Mouse (Mus musculus): ENCODE results near the gene Lypd6b.

Lypd6b gene

DNA sequence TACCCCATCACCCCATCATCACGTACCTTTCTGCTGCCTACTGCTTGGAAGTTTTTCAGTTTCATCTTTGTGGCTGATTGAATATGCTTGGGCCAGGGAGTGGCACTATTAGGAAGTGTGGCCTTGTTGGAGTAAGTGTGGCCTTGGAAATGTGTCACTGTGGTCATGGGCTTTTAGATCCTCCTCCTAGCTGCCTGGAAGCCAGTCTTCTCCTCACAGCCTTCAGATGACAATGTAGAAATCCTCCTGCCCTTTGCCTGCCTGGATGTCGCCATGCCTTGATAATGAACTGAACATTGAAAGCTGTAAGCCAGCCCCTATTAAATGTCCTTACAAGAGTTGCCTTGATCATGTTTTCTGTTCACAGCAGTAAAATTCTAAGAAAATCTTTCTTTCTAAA, 174.5 kb downstream of the Lypd6b start:
- no peak for DNase-seq

DNA sequence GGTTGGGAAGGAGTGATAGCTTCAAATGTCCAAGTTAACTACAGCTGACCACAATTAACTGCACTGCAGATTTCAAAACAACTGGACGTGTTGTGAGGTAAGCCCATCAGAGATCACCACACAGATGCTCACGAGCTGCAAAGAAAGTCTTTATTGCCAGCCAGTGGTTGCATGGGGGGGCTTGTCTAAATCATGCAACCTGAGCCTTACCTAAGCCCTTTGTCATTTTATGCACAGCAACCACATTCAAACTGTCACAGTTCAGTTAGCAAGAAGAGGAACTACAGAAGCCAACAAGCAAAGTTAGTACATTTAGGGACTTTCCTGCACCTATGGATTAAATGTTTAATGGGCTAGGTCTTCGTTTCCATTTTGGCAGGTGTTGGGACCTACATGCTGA, 177.4 kb downstream of the Lypd6b start:
- no peak for DNase-seq

DNA sequence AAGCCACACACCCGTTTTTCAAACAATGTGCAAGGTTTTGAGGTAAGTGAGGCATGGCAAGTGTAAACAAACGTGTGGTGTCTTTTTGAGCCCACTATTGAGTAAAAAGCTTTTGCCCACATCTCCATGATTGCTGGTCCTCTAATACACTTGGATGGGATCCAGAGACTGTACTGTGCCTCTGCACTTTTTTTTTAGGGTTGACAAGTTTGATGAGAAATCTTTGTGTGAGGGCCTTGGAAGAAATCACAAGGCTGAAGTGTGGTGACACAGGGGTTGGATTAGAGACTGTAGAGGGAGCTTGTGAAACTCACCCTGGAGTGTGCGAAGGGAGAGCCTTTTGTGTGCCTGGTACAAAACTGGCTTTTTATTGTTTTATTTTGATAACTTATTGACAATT, 180.3 kb downstream of the Lypd6b start:
- DNase-seq = no peak

DNA sequence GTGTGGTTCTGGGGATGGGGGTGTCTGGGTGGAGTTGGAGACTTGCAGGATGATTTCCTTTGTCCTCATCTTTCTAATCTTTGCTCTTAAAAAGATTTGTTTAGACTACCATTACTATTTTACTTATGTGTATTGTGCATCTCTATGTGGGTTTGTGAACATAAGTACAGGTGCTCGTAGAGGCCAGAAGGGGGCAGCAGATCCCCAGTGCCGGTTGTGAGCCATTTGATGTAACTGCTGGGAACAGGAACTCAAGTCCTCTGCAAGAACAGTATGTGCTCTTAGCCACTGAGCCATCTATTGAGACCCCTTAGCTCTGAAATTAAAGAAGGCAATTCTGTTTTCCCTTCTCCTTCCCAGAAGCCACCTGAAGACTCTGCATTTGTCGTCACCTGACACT, 183.5 kb downstream of the Lypd6b start:
- DNase-seq = no peak

- DNase-seq = no peak
These were observed 191.1 kb downstream of the Lypd6b start for GRCm38 (mm10) chr2:49978606-49979005.

DNA sequence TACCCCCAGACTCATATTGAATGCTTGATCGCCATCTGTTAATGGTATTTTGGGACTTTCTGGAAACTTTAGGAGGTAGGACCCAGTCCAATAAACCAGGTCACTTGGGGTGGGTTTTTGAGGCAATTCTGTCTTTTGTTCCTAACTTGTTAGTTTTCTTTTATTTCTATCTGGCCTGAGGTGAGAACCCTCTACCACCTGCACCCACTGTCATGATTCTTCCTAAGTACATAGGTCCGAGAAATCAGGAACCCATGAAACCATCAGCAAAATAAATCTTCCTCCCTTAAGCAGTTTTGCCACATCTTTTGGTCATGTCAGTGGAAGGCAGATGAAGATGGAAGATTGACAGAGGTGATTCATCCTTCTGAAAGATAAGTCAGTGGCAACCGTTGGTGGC, 192.5 kb downstream of the Lypd6b start:
- DNase-seq = no peak

DNA sequence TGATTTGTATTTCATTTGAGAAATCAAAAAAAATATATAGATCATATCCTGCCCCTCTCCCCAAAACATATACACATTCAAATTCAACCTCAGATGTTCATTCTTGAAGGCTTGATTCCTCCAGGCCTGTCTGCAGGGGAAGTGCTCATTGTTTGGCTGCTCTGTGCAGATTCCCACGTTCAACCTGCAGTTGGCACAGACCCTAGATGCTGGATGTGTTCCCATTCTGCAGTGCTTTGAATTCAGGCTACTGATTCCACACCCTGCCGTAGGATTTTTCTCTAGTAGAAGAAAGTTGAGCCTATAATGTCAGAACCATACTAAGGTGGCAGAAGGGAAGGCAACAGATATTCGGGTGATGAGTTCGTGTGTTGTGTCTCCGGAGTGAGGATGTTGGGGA, 195.5 kb downstream of the Lypd6b start:
- DNase-seq = peak; percentile 13

DNA sequence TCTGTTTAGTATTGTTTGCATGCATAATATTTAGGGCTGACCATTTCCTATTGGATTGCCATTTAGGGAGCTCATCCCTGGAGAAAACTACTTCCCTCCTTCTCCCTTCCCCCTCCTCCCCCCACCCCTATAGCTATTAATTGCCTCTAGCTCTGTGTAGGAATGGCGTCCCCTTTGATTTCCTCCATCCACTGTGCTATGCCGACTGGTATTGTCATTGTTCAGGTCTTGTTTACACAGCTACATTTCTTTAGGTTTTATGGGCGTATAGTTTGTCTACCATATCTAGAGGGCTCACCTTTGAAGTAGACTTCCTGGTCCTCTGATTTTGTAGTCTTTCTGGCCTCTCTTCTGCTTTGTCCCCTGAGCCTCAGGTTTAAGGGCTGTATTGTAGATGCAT, 197.3 kb downstream of the Lypd6b start:
- DNase-seq = no peak

GRCm38 (mm10) chr2:49995841-49996240, 208.4 kb downstream of the Lypd6b start:
- no peak for DNase-seq

DNA sequence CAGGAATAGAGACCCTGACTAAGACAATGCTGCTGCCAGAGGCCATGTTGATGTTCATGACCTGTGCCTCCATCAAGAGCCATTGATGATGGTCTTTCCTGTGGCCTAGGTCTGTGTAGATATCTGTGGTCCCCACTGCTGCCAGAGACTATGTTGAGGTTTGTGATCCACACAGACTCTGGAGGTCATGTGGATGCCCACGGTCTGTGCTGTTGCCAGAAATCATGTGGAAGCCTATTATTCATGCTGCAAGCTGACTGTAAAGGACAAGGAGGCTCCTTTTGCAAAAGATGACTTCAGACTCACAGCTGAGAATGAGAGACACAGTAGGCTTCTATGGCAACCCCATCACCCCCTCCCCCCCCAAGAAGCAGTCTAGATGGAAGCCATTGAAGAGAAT, 209.7 kb downstream of the Lypd6b start:
- DNase-seq = peak; percentile 72
